Mouse (Mus musculus) thymus, adult 2 months (tissue): ENCODE data around the gene Nxpe3.

ENCODE experiments used
- CTCF ChIP-seq: fragments of 200-500 bp; IDR thresholded peaks from 2 replicates; pipeline ENCODE4 v1.5.1; 2012; ENCODE audit warnings: mild to moderate bottlenecking, control low read depth, low read length, moderate library complexity, borderline replicate concordance; ENCODE audit not compliant: control insufficient read depth, poor library complexity, insufficient read depth; ENCODE audit errors: extremely low read depth
- POLR2A ChIP-seq: fragments of 200-500 bp; IDR thresholded peaks from 2 replicates; pipeline ENCODE4 v1.6.1; 2012; ENCODE audit warnings: mild to moderate bottlenecking, low read length, control low read depth, moderate library complexity; ENCODE audit not compliant: control insufficient read depth, poor library complexity, insufficient read depth; ENCODE audit errors: extremely low read depth

DNA sequence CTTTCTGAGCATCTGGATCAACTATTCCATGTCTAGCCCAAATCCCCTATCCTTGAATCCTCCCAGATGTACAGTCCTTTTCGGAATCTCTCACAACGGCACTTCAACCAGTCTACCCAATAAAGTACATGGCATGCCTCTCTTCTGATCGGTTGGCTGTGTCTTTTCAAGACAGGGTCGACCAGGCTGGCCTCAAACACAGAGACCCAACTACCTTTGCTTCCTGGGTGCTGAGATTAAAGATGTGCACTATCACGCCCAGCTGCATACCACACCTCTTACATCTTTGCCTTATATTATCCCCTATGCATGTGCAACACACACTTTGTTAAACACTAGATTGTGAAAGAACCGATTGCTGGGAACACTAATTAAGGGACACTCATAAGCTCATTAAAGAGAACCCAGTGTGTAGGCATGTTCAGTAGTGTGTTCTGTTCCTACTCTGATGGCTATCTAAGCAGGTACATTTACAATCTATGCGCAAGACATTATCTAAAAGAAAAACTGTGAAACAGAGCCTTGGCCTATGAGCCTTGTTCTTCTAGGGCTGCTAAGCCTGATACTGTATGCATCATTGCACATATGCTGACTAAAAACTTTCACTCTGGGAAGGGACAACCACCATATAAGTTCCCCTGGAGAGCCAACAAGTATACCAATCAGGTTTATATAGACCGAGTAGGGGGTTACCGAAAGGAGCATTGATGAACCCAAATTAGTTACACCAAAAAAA, 85.1 kb downstream of the Nxpe3 start:
- no peak for TF ChIP-seq CTCF
- no peak for TF ChIP-seq POLR2A
